Comparison of ENCODE assay signal across 27 mouse cellular contexts in the genomic region with DNA sequence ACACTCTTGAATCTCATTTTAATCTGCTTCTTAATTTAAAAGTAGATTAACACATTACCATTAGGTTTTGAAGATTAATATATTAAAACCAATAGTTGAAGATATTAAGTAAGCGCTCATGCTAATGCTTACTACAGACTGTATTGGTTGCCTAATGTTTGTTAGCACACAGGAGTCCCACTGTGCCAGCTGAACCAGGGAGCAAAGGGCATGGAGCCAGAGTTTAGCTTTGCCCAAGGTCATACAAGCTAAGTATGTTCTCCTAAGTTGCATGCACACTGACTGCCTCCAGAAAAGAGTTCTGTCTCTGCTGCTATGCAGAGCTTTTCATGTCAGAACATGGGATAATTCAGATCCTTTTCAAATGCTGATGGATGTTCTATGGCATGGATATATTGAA. TPM values are rescaled to one million over a fixed set of nuclear protein-coding genes. Genes with fewer than 3 reads are reported as not detected.
DNase-seq lines count a peak whose midpoint lies in the region; ATAC-seq and TF ChIP-seq lines count a peak whose summit lies in the region.
"Had no signal": no experiment of that assay in that cellular context is flagged by ENCODE, and none has a peak within 500 bp of the region (broad histone marks: within the 10 kb centered on the region; RNA-seq: fewer than 3 reads in every experiment).

No protein-coding gene starts in this region.

- TF ChIP-seq POLR2A in liver, adult 2 months (IDR thresholded peaks at IDR 0.05; ENCODE audit: extremely low read depth, insufficient read depth, low read length) = no peak

- WGBS in liver, adult 2 months = 35% methylated on average over 1 of the region's 1 CpGs
- WGBS in liver, embryonic 12.5 days (ENCODE audit: insufficient replicate concordance) = 69% methylated on average over 1 of the region's 1 CpGs

- no peak for TF ChIP-seq CTCF in liver, adult 2 months (IDR thresholded peaks at IDR 0.05; ENCODE audit: low read depth, low read length)

- DNase-seq in adrenal gland, adult 2 months = peak; percentile 30
- DNase-seq in adrenal gland, adult 18-20 months (ENCODE audit: low spot score in 2 of 2) = no peak
- DNase-seq in liver, adult 2 months (ENCODE audit: extremely low read depth, low read depth, low spot score) = peak; percentile 95
- peak; percentile 11 for DNase-seq in fat pad, adult 2 months (ENCODE audit: extremely low read depth, low read depth, low spot score)
- DNase-seq in lung, postnatal 14 days = no peak
- DNase-seq: cerebellum, adult 11 months; cerebellum, adult 2 months; cerebellum, adult 9-11 months; cerebellum, postnatal 25 days; gastrocnemius, postnatal 10 days; gastrocnemius, postnatal 36 days; heart, adult 18-20 months; heart, postnatal 10 days; heart, postnatal 36 days; kidney, adult 11 months had no signal

- no peak overlapping the region for H3K4me2 ChIP-seq in liver, embryonic 12.5 days
- H3K4me2 ChIP-seq: embryonic facial prominence, embryonic 12.5 days; embryonic facial prominence, embryonic 15.5 days; forebrain, embryonic 12.5 days; forebrain, embryonic 15.5 days; heart, embryonic 12.5 days; heart, embryonic 15.5 days; hindbrain, embryonic 13.5 days; intestine, embryonic 15.5 days had no signal

- H3K36me3 ChIP-seq in liver, adult 2 months (ENCODE audit: control insufficient read depth, insufficient read depth, low read length) = no peaks in the 10 kb centered on the region
- H3K36me3 ChIP-seq in liver, embryonic 12.5 days = no peaks in the 10 kb centered on the region
- H3K36me3 ChIP-seq: embryonic facial prominence, embryonic 12.5 days; embryonic facial prominence, embryonic 15.5 days; forebrain, embryonic 12.5 days; forebrain, embryonic 15.5 days; heart, embryonic 12.5 days; heart, embryonic 15.5 days; hindbrain, embryonic 10.5 days; hindbrain, embryonic 13.5 days; intestine, embryonic 15.5 days had no signal

- no peak for ATAC-seq in liver, embryonic 12.5 days
- ATAC-seq: activated CD4-positive, CD25-positive, alpha-beta regulatory T cell, adult 4 months; forebrain, embryonic 15.5 days; hindbrain, embryonic 16.5 days; intestine, embryonic 15.5 days had no signal

- no peaks in the 10 kb centered on the region for H3K79me2 ChIP-seq in liver, adult 2 months (ENCODE audit: control insufficient read depth, insufficient read depth, low read length)

- H3K4me3 ChIP-seq in liver, adult 2 months (ENCODE audit: insufficient read depth, low read depth, low read length) = no peak overlapping the region
- H3K4me3 ChIP-seq in liver, embryonic 12.5 days = no peak overlapping the region
- H3K4me3 ChIP-seq: embryonic facial prominence, embryonic 12.5 days; embryonic facial prominence, embryonic 15.5 days; forebrain, embryonic 12.5 days; forebrain, embryonic 15.5 days; heart, embryonic 12.5 days; heart, embryonic 15.5 days; hindbrain, embryonic 10.5 days; hindbrain, embryonic 13.5 days; intestine, embryonic 15.5 days had no signal

- H3K27ac ChIP-seq in liver, adult 2 months (replicated peaks; ENCODE audit: insufficient read depth, low read depth, low read length) = no peak overlapping the region
- H3K27ac ChIP-seq in liver, embryonic 12.5 days = no peak overlapping the region
- H3K27ac ChIP-seq: embryonic facial prominence, embryonic 12.5 days; embryonic facial prominence, embryonic 15.5 days; forebrain, embryonic 12.5 days; forebrain, embryonic 15.5 days; heart, embryonic 15.5 days; hindbrain, embryonic 10.5 days; hindbrain, embryonic 13.5 days; intestine, embryonic 15.5 days had no signal

- peaks cover 4% of the 10 kb centered on the region; the same call in 1 of the 2 replicates for H3K4me1 ChIP-seq in liver, adult 2 months (ENCODE audit: control insufficient read depth, insufficient read depth, low read length)
- no peaks in the 10 kb centered on the region for H3K4me1 ChIP-seq in liver, embryonic 12.5 days
- H3K4me1 ChIP-seq: embryonic facial prominence, embryonic 12.5 days; embryonic facial prominence, embryonic 15.5 days; forebrain, embryonic 12.5 days; forebrain, embryonic 15.5 days; heart, embryonic 12.5 days; heart, embryonic 15.5 days; intestine, embryonic 15.5 days had no signal

- H3K9me3 ChIP-seq in liver, embryonic 12.5 days (replicated peaks) = no peaks in the 10 kb centered on the region
- H3K9me3 ChIP-seq: embryonic facial prominence, embryonic 12.5 days; embryonic facial prominence, embryonic 15.5 days; forebrain, embryonic 12.5 days; forebrain, embryonic 15.5 days; heart, embryonic 12.5 days; heart, embryonic 15.5 days; hindbrain, embryonic 10.5 days; hindbrain, embryonic 13.5 days; intestine, embryonic 15.5 days had no signal

- no peaks in the 10 kb centered on the region for H3K27me3 ChIP-seq in liver, adult 2 months (ENCODE audit: control insufficient read depth, insufficient read depth, low read length)
- no peaks in the 10 kb centered on the region for H3K27me3 ChIP-seq in liver, embryonic 12.5 days (replicated peaks)
- H3K27me3 ChIP-seq: embryonic facial prominence, embryonic 12.5 days; embryonic facial prominence, embryonic 15.5 days; forebrain, embryonic 12.5 days; forebrain, embryonic 15.5 days; heart, embryonic 12.5 days; heart, embryonic 15.5 days; hindbrain, embryonic 13.5 days; intestine, embryonic 15.5 days had no signal

- no peak overlapping the region for H3K9ac ChIP-seq in liver, adult 2 months (ENCODE audit: low read depth, low read length)
- H3K9ac ChIP-seq in liver, embryonic 12.5 days = no peak overlapping the region
- H3K9ac ChIP-seq: embryonic facial prominence, embryonic 12.5 days; embryonic facial prominence, embryonic 15.5 days; forebrain, embryonic 12.5 days; forebrain, embryonic 15.5 days; heart, embryonic 12.5 days; heart, embryonic 15.5 days; hindbrain, embryonic 13.5 days; intestine, embryonic 15.5 days had no signal

RNA-seq across cellular contexts. Expression of a gene that starts 53.7 kb away (rescaled TPM):
- total RNA-seq in adrenal gland, adult 2 months (2021) = 10 to 100 TPM; 49.7 to 72.5 TPM
- polyA plus RNA-seq in adrenal gland, adult 2 months (2012; rRNA removed) = 27.5 and 33.5 TPM in 2 replicates
- total RNA-seq in adrenal gland, adult 18-20 months (2021) = 10 to 100 TPM; 45.4 to 56.2 TPM
- total RNA-seq in liver, adult 2 months (2014; rRNA removed) = 12.9 and 13.8 TPM in 2 replicates
- polyA plus RNA-seq in liver, adult 2 months (2012; rRNA removed) = 13.5 and 15.3 TPM in 2 replicates
- 70.5 and 72.1 TPM in 2 replicates for polyA plus RNA-seq in liver, embryonic 12.5 days (2016; fragmentation: Nextera tagmentation; extraction: Ambion mirVana)

Comparison
In these comparisons a context has a peak if more than half of its experiments do, and no peak if none do; other contexts are left out.
1. DNase-seq: peak in adrenal gland, adult 2 months (single experiment), liver, adult 2 months (single experiment) and fat pad, adult 2 months (single experiment); none in adrenal gland, adult 18-20 months (0 of 2) and lung, postnatal 14 days (single experiment).